Mouse (Mus musculus): ENCODE measurements around the gene Cc2d2b. TPM values are rescaled to one million over a fixed set of nuclear protein-coding genes. Genes with fewer than 3 reads are reported as not detected.

Cc2d2b gene
- total and polyA plus RNA-seq, 3 experiments = not detected

GRCm38 (mm10) chr19:40726614-40727013 is 21.9 kb upstream of the Cc2d2b start:
- Histone ChIP-seq H3K9ac (ENCODE audit: insufficient read depth, low read depth) (no peak overlapping the region), H3K4me1 (ENCODE audit: control insufficient read depth in 1 of 2, insufficient read depth in 2 of 2) (peaks cover 0 to 11% of the 10 kb centered on the region in 2 experiments; a peak in 2 of 4 replicates), H3K27me3 (replicated peaks) (no peaks in the 10 kb centered on the region), H3K27ac (ENCODE audit: insufficient read depth, low read depth) (no peak overlapping the region), H3K9me3 (replicated peaks; ENCODE audit: low read length) (no peaks in the 10 kb centered on the region), H3K79me2 (replicated peaks; ENCODE audit: control insufficient read depth, extremely low read depth, insufficient read depth, poor library complexity, severe bottlenecking) (no peaks in the 10 kb centered on the region), H3K36me3 (replicated peaks in 1 of 2; ENCODE audit: control insufficient read depth in 1 of 2, insufficient read depth in 1 of 2, low read length in 1 of 2) (peaks cover 52 to 83% of the 10 kb centered on the region in 2 experiments), H3K4me3 (replicated peaks in 1 of 3; ENCODE audit: low read depth in 2 of 3, low read length in 2 of 3, poor library complexity in 1 of 3) (no peak overlapping the region), H3K4me2 (ENCODE audit: insufficient read depth, low read depth, poor library complexity, severe bottlenecking) (no peak overlapping the region)
- in situ Hi-C loops (cut with MboI; ENCODE audit: low pct_ligation_motif_present, low pct_unique_long_range_greater_than_20kb, low sequenced_read_pairs) (no loop called here), dilution Hi-C loops (cut with MboI; ENCODE audit: extremely low pct_ligation_motif_present, extremely low pct_unique_long_range_greater_than_20kb, low sequenced_read_pairs) (no loop called here)
- no peak for TF ChIP-seq MYC (IDR thresholded peaks at IDR 0.05; ENCODE audit: low read depth, low read length)
- no peak for TF ChIP-seq UBTF (IDR thresholded peaks at IDR 0.05; ENCODE audit: low read depth, low read length)
- TF ChIP-seq EP300 (IDR thresholded peaks at IDR 0.05; ENCODE audit: low read length) = no peak
- no peak for TF ChIP-seq MAZ (IDR thresholded peaks at IDR 0.05; ENCODE audit: low read depth, low read length)
- TF ChIP-seq TCF12 (IDR thresholded peaks at IDR 0.05; ENCODE audit: low read depth, low read length) = no peak
- no peak for TF ChIP-seq ZC3H11A (IDR thresholded peaks at IDR 0.05; ENCODE audit: low read depth, low read length)
- TF ChIP-seq GABPA (IDR thresholded peaks at IDR 0.05; ENCODE audit: insufficient replicate concordance, low read depth, low read length) = no peak
- TF ChIP-seq KAT2A (IDR thresholded peaks at IDR 0.05; ENCODE audit: insufficient replicate concordance, low read length) = no peak
- no peak for TF ChIP-seq JUND (conservative IDR thresholded peaks at IDR 0.05; ENCODE audit: low read depth, low read length)
- no peak for TF ChIP-seq POLR2A (IDR thresholded peaks at IDR 0.05; ENCODE audit: low read depth, low read length)
- no peak for TF ChIP-seq ZNF384 (IDR thresholded peaks at IDR 0.05; ENCODE audit: low read depth, low read length)
- DNase-seq (ENCODE audit: extremely low read depth) = no peak

GRCm38 (mm10) chr19:40728213-40728612 is 20.3 kb upstream of the Cc2d2b start:
- no peaks in the 10 kb centered on the region for H3K9me3 ChIP-seq (replicated peaks; ENCODE audit: low read length)
- no peak overlapping the region for H3K4me3 ChIP-seq (replicated peaks in 1 of 3; ENCODE audit: low read depth in 2 of 3, low read length in 2 of 3, poor library complexity in 1 of 3)
- no peak for TF ChIP-seq IRF4 (IDR thresholded peaks at IDR 0.05; ENCODE audit: low read depth, low read length)
- no peak for TF ChIP-seq MYC (IDR thresholded peaks at IDR 0.05; ENCODE audit: low read depth, low read length)
- no peak for TF ChIP-seq JUND (conservative IDR thresholded peaks at IDR 0.05; ENCODE audit: low read depth, low read length)
- TF ChIP-seq NELFE (IDR thresholded peaks at IDR 0.05; ENCODE audit: low read depth, low read length) = no peak
- no peak for TF ChIP-seq PAX5 (IDR thresholded peaks at IDR 0.05; ENCODE audit: low read length)
- TF ChIP-seq ZMIZ1 (IDR thresholded peaks at IDR 0.05; ENCODE audit: low read depth, low read length) = no peak
- no peak for TF ChIP-seq ZNF384 (IDR thresholded peaks at IDR 0.05; ENCODE audit: low read depth, low read length)
- no peak for TF ChIP-seq CHD2 (IDR thresholded peaks at IDR 0.05; ENCODE audit: low read length)
- TF ChIP-seq POLR2AphosphoS2 (IDR thresholded peaks at IDR 0.05; ENCODE audit: low read depth, low read length) = no peak
- TF ChIP-seq EP300 (IDR thresholded peaks at IDR 0.05; ENCODE audit: low read length) = no peak
- no peak for DNase-seq (ENCODE audit: extremely low read depth)
- H3K9ac ChIP-seq (ENCODE audit: insufficient read depth, low read depth) = no peak overlapping the region
- H3K27me3 ChIP-seq (replicated peaks) = no peaks in the 10 kb centered on the region
- dilution Hi-C loops (cut with MboI; ENCODE audit: extremely low pct_ligation_motif_present, extremely low pct_unique_long_range_greater_than_20kb, low sequenced_read_pairs) (no loop called here), in situ Hi-C loops (cut with MboI; ENCODE audit: low pct_ligation_motif_present, low pct_unique_long_range_greater_than_20kb, low sequenced_read_pairs) (no loop called here)
- H3K4me1 ChIP-seq (ENCODE audit: control insufficient read depth in 1 of 2, insufficient read depth in 2 of 2) = peaks cover 0 to 7% of the 10 kb centered on the region in 2 experiments; a peak in 2 of 4 replicates
- no peak overlapping the region for H3K27ac ChIP-seq (ENCODE audit: insufficient read depth, low read depth)
- no peaks in the 10 kb centered on the region for H3K79me2 ChIP-seq (replicated peaks; ENCODE audit: control insufficient read depth, extremely low read depth, insufficient read depth, poor library complexity, severe bottlenecking)
- H3K36me3 ChIP-seq (replicated peaks in 1 of 2; ENCODE audit: control insufficient read depth in 1 of 2, insufficient read depth in 1 of 2, low read length in 1 of 2) = peaks cover 43 to 74% of the 10 kb centered on the region in 2 experiments
- no peak overlapping the region for H3K4me2 ChIP-seq (ENCODE audit: insufficient read depth, low read depth, poor library complexity, severe bottlenecking)
